Mouse (Mus musculus): Measurements from ENCODE around the gene Ccser2.

DNA sequence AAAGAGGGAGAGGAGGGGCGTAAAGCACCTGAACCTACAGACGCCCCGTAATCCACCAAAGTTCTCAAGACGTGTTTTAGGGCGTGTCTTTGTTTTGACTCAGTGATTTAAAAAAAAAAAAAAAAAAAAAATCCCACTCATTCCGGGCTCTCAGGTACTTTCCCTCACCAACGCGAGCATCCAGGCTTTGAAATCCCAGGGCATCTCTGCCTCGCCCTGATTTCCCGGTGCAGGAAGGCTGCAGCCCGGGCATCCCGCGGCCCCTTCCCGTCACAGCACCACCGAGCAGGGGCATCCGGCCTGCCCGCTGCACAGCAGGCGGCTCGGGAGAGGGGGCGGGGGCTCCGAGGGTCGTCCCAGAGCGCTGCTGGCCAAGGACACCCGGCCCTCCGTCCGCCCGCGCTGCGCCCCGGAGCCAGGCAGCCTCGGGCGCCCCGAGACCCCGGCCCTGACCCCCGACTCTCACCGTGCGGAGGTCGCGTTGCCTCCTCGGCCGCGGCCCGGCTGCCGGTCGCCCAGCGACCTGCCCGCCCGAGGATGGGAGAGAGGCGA lies 425 bp downstream of the Ccser2 start:
- no peak for TF ChIP-seq EP300 (IDR thresholded peaks at IDR 0.05; ENCODE audit: insufficient read depth, low read depth, low read length)
- TF ChIP-seq CTCF (IDR thresholded peaks at IDR 0.05): no peak
